Mouse (Mus musculus) hindbrain, embryonic 13.5 days (tissue): ENCODE measurements around the gene Ccr10. TPM values are rescaled to one million over a fixed set of nuclear protein-coding genes. Genes with fewer than 3 reads are reported as not detected.
A peak's percentile ranks its signal among the peaks of the same experiment; 100 is the strongest.

Experiments used
- ATAC-seq: fragments of 200-750 bp; cut with Nextera tagmentation; 2 replicates; pipeline ENCODE4 v1.8.0; 2017; ENCODE audit warnings: moderate TSS enrichment; ENCODE audit not compliant: low FRiP score
- H3K27ac ChIP-seq: fragments of 300-500 bp; sonication (generic); 2 replicates; pipeline ENCODE4 v1.5.1; 2015; ENCODE audit warnings: inconsistent platforms, mild to moderate bottlenecking, moderate library complexity
- H3K27me3 ChIP-seq: fragments of 300-500 bp; sonication (generic); 2 replicates; pipeline ENCODE4 v1.6.1; 2015; ENCODE audit warnings: mild to moderate bottlenecking, inconsistent platforms
- H3K36me3 ChIP-seq: fragments of 300-500 bp; sonication (generic); 2 replicates; pipeline ENCODE4 v1.6.1; 2015; ENCODE audit warnings: mild to moderate bottlenecking, inconsistent platforms
- H3K4me1 ChIP-seq: fragments of 300-500 bp; sonication (generic); replicated peaks from 2 replicates; pipeline ENCODE4 v1.6.1; 2015; ENCODE audit warnings: inconsistent platforms
- H3K4me2 ChIP-seq: fragments of 300-500 bp; sonication (generic); 2 replicates; pipeline ENCODE4 v1.6.1; 2015; ENCODE audit warnings: inconsistent platforms, mild to moderate bottlenecking, moderate library complexity
- H3K4me3 ChIP-seq: fragments of 300-500 bp; sonication (generic); 2 replicates; pipeline ENCODE4 v1.5.1; 2015; ENCODE audit warnings: mild to moderate bottlenecking, inconsistent platforms
- H3K9ac ChIP-seq: fragments of 300-500 bp; sonication (generic); 2 replicates; pipeline ENCODE4 v1.6.1; 2015; ENCODE audit warnings: mild to moderate bottlenecking, inconsistent platforms
- H3K9me3 ChIP-seq: fragments of 300-500 bp; sonication (generic); 2 replicates; pipeline ENCODE4 v1.6.1; 2016; ENCODE audit warnings: inconsistent platforms
- WGBS: fragments of 180-500 bp; shearing (Covaris S2); methylation state at CpG from one replicate; pipeline ENCODE4 v1.1.7; 2015; 5-methylcytosine and 5-hydroxymethylcytosine counted together
- polyA plus RNA-seq: library from polyadenylated mRNA; unstranded; fragments of >200 nt; fragmentation: Nextera tagmentation; extraction: Ambion mirVana; gene quantifications from 2 replicates; pipeline ENCODE4 v1.2.1, GENCODE M21; 2015

The Ccr10 gene
- polyA plus RNA-seq, 1 experiment from 2014 or later: 0.13 TPM

- Histone ChIP-seq H3K27me3 (no peaks in the 10 kb centered on the region), H3K4me2 (no peak overlapping the region), H3K4me3 (no peak overlapping the region), H3K27ac (no peak overlapping the region), H3K9ac (no peak overlapping the region), H3K36me3 (peaks cover 74% of the 10 kb centered on the region), H3K9me3 (no peaks in the 10 kb centered on the region), H3K4me1 (peaks cover 17% of the 10 kb centered on the region)
- ATAC-seq: no peak
- 94% methylated on average over 6 of the region's 6 CpGs for WGBS
Measured at GRCm38 (mm10) chr11:101194643-101195042, 19.4 kb upstream of the Ccr10 start.

DNA sequence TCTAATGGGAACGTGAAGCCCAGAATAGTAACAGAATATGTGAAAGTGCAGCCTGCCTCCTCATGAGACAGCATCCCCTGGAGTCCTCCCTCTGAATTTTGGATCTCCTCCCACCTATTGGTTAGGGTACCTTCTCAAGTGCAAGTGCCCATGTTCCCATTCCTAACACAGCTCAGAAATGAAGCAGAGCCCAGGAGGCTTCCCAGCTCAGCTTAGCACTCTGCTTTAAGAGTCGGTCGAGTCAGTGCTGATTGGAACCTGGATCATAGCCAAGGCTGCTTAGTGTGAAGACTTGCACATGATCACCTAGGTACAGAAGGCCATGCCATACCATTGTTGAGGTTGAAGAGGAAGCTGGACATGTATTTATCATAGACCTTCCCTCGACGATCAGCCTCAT lies 18.9 kb upstream of the Ccr10 start:
- Histone ChIP-seq H3K4me2 (no peak overlapping the region), H3K4me1 (peaks cover 22% of the 10 kb centered on the region), H3K4me3 (no peak overlapping the region), H3K27ac (no peak overlapping the region), H3K27me3 (no peaks in the 10 kb centered on the region), H3K36me3 (peaks cover 69% of the 10 kb centered on the region), H3K9me3 (no peaks in the 10 kb centered on the region), H3K9ac (no peak overlapping the region)
- 87% methylated on average over 5 of the region's 5 CpGs for WGBS
- no peak for ATAC-seq

- WGBS: 89% methylated on average over 7 of the region's 7 CpGs
- ATAC-seq: no peak
- Histone ChIP-seq H3K27ac (no peak overlapping the region), H3K4me2 (no peak overlapping the region), H3K4me1 (peaks cover 32% of the 10 kb centered on the region), H3K4me3 (no peak overlapping the region), H3K9me3 (no peaks in the 10 kb centered on the region), H3K9ac (no peak overlapping the region), H3K27me3 (no peaks in the 10 kb centered on the region), H3K36me3 (peaks cover 64% of the 10 kb centered on the region)
Measured at GRCm38 (mm10) chr11:101193076-101193475, 17.8 kb upstream of the Ccr10 start.

- H3K9ac ChIP-seq: no peak overlapping the region
- peaks cover 60% of the 10 kb centered on the region for H3K36me3 ChIP-seq
- no peaks in the 10 kb centered on the region for H3K9me3 ChIP-seq
- no peak overlapping the region for H3K27ac ChIP-seq
- no peak overlapping the region for H3K4me2 ChIP-seq
- 95% methylated on average over 6 of the region's 6 CpGs for WGBS
- no peak for ATAC-seq
- peaks cover 32% of the 10 kb centered on the region for H3K4me1 ChIP-seq
- no peaks in the 10 kb centered on the region for H3K27me3 ChIP-seq
- no peak overlapping the region for H3K4me3 ChIP-seq
Measured at GRCm38 (mm10) chr11:101192646-101193045, 17.4 kb upstream of the Ccr10 start.

- Histone ChIP-seq H3K4me3 (no peak overlapping the region), H3K9ac (no peak overlapping the region), H3K27ac (no peak overlapping the region), H3K27me3 (no peaks in the 10 kb centered on the region), H3K9me3 (no peaks in the 10 kb centered on the region), H3K4me1 (peaks cover 32% of the 10 kb centered on the region), H3K4me2 (no peak overlapping the region), H3K36me3 (peaks cover 58% of the 10 kb centered on the region)
- WGBS: 84% methylated on average over 4 of the region's 4 CpGs
- no peak for ATAC-seq
Measured at GRCm38 (mm10) chr11:101191919-101192470, 16.8 kb upstream of the Ccr10 start.

GRCm38 (mm10) chr11:101190913-101191907 lies 16.0 kb upstream of the Ccr10 start:
- no peak overlapping the region for H3K4me2 ChIP-seq
- H3K4me1 ChIP-seq: peaks cover 32% of the 10 kb centered on the region
- no peak for ATAC-seq
- peak overlapping the region; percentile 83 for H3K27ac ChIP-seq
- no peaks in the 10 kb centered on the region for H3K9me3 ChIP-seq
- WGBS: 54% methylated on average over 17 of the region's 17 CpGs
- no peak overlapping the region for H3K9ac ChIP-seq
- peaks cover 58% of the 10 kb centered on the region for H3K36me3 ChIP-seq
- no peaks in the 10 kb centered on the region for H3K27me3 ChIP-seq
- no peak overlapping the region for H3K4me3 ChIP-seq

GRCm38 (mm10) chr11:101190181-101190912 lies 15.1 kb upstream of the Ccr10 start:
- Histone ChIP-seq H3K9me3 (no peaks in the 10 kb centered on the region), H3K27me3 (no peaks in the 10 kb centered on the region), H3K27ac (peak overlapping the region; percentile 83), H3K4me2 (no peak overlapping the region), H3K36me3 (peaks cover 51% of the 10 kb centered on the region), H3K4me1 (peaks cover 32% of the 10 kb centered on the region), H3K9ac (peak overlapping the region; percentile 53; the same call in 1 of the 2 replicates), H3K4me3 (no peak overlapping the region)
- 0 out of 2 replicates have a peak, but pooled peaks have one; percentile 44 for ATAC-seq
- WGBS: 37% methylated on average over 8 of the region's 8 CpGs

DNA sequence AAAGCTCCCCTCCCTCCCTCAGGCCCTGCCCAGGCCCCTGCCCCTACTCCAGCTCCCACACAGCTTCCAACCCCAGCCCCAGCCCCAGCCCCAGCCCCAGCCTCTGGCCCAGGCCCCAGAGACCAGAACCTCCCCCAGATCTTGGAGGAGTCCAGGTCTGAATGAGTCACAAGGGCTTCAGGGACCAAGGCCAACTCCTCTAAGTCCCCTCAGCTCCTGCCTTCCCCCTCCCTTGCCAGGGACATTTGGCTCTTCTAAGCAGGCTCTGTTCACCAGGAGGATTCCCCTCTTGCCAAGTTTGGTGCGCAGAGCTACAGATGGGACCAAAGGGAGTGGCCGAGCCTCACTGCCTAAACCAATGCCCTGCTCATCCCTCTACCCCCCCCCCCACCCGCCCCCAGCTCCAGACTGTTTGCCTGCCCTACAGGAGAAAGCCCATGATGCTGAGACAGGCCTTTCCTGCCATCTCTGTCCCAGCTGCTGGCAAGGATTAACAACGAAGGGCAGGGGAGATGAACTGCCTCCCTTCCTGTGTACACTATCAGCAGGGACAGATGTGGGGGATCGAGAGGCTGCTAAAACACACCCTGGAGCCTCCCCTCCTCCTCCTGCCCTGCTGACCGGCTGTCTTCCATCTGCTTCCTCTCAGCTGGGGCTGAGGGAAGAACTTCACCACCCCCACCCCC lies 14.4 kb upstream of the Ccr10 start:
- Histone ChIP-seq H3K4me2 (no peak overlapping the region), H3K9ac (peak overlapping the region; percentile 53; the same call in 1 of the 2 replicates), H3K4me3 (no peak overlapping the region), H3K27me3 (no peaks in the 10 kb centered on the region), H3K9me3 (no peaks in the 10 kb centered on the region), H3K36me3 (peaks cover 47% of the 10 kb centered on the region), H3K27ac (peak overlapping the region; percentile 83), H3K4me1 (peaks cover 32% of the 10 kb centered on the region)
- WGBS: 6% methylated on average over 6 of the region's 6 CpGs
- peak; percentile 70 for ATAC-seq

DNA sequence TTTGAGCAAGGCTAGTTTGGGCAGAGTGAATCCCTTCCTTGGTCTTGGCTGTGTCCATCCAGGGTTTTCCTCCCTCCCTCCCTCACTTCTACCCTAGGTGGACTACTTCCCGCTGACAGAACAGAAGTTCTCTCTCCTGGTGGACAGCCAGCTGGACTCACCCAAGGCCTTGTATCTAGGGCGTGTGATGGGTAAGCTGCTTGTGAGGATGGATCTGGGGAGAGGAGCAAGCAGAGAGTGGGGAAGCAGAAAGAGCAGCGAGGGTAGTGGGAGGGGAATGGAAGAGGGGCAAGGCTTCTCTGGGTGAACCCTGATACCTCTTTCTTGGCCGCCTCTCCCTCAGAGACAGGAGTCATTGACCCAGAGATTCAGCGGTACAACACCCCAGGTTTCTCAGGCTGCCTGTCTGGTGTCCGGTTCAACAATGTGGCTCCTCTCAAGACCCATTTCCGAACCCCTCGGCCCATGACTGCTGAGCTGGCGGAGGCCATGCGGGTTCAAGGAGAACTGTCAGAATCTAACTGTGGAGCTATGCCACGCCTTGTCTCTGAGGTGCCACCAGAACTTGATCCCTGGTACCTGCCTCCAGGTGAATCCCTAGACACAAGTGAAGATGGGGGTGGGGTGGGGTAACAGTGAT lies 13.0 kb upstream of the Ccr10 start:
- Histone ChIP-seq H3K27ac (peak overlapping the region; percentile 83), H3K36me3 (peaks cover 35% of the 10 kb centered on the region)

GRCm38 (mm10) chr11:101187541-101187940 lies 12.3 kb upstream of the Ccr10 start:
- H3K4me2 ChIP-seq: no peak overlapping the region
- 96% methylated on average over 5 of the region's 5 CpGs for WGBS
- no peak overlapping the region for H3K4me3 ChIP-seq
- H3K9ac ChIP-seq: no peak overlapping the region
- H3K27me3 ChIP-seq: peaks cover 3% of the 10 kb centered on the region; the same call in 1 of the 2 replicates
- peaks cover 27% of the 10 kb centered on the region for H3K36me3 ChIP-seq
- no peak for ATAC-seq
- no peak overlapping the region for H3K27ac ChIP-seq
- peaks cover 32% of the 10 kb centered on the region for H3K4me1 ChIP-seq
- H3K9me3 ChIP-seq: no peaks in the 10 kb centered on the region

More for the DNA sequence above, 13.0 kb upstream of the Ccr10 start:
- 84% methylated on average over 11 of the region's 11 CpGs for WGBS
- Histone ChIP-seq H3K4me1 (peaks cover 32% of the 10 kb centered on the region), H3K9me3 (no peaks in the 10 kb centered on the region), H3K27me3 (no peaks in the 10 kb centered on the region), H3K9ac (0 out of 2 replicates have a peak overlapping the region, but pooled peaks have one; percentile 25), H3K4me3 (no peak overlapping the region), H3K4me2 (no peak overlapping the region)
- ATAC-seq: no peak

DNA sequence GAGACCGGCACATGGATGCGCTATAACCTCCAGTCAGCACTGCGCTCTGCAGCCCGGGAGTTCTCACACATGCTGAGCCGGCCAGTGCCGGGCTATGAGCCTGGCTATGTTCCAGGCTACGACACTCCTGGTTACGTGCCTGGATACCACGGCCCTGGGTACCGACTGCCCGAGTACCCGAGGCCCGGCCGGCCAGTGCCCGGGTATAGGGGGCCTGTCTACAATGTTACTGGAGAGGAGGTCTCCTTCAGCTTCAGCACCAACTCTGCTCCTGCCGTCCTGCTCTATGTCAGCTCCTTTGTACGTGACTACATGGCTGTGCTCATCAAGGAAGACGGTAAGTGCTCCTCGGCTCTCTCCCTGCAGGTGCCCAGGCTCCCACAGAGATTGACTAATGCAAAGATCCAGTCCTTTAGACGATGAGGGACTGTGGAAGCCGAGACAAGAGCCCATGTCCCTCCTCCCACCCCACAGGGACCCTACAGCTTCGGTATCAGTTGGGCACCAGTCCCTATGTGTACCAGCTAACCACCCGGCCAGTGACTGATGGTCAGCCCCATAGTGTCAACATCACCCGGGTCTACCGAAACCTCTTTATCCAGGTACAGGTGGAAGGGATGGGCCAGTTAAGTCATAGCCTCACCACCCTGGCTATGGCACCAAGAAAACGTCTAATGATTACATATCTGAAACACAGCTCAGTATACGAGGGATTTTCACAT lies 11.4 kb upstream of the Ccr10 start:
- 86% methylated on average over 27 of the region's 27 CpGs for WGBS
- no peak for ATAC-seq
- Histone ChIP-seq H3K27me3 (peaks cover 10% of the 10 kb centered on the region; the same call in 1 of the 2 replicates), H3K4me1 (peaks cover 32% of the 10 kb centered on the region), H3K9ac (no peak overlapping the region), H3K27ac (no peak overlapping the region), H3K9me3 (no peaks in the 10 kb centered on the region), H3K4me2 (no peak overlapping the region), H3K4me3 (no peak overlapping the region), H3K36me3 (peaks cover 24% of the 10 kb centered on the region)
